Mouse (Mus musculus): ENCODE data around the gene Slc39a3.
"Not testable (repeated sequence)": the region's sequence is repeated elsewhere in the genome, so short reads cannot be mapped to it uniquely, and the experiment has no call there.

Slc39a3 gene

DNA sequence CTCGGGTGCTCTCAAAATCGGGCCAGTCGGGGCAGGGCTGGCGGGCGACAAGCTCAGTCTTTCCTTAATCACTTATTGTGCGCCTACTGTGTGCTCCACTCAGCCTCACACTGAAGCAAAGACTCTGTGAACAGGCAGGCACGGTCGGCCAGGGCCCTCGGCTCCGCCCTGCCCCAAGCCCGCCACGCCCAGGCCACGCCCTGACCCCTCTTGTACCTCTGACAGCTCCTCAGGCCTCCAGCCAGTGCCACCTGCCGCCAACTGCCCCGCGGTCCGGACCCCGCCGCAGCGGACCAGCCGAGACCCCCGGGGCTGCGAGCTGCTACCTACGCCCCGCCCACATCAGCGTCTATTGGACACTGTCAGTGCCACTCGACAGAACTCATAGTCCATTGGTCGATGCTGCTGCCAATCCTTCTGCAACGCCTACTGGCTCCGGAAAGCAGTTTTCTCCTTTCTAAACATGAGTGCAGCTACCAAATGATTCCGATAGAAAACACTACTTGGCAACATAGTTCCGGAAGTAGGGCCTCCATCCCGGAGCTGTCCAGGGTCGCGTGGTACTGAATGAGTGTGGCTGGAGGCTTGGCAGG is at the start of gene Slc39a3:
TSS of gene Slc39a3 (minus strand) at position 439 of the 593 bp plus-strand sequence.
- peak; percentile 99 for DNase-seq

DNA sequence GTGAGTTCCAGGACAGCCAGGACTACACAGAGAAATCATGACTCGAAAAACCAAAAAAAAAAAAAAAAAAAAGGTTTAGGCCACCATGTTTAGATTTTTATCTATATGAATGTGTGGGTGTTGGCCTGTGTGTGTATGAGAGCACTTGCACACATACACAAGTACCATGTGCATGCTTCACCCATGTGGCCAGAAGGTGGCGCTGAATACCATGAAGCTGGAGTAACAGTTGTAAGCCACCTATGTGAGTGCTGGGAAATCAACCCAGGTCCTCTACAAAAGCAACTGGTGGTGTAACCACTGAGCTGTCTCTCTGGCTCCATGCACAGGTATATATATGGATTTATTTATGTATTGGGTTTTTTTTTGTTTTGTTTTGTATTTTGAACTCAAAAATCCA is 49.8 kb upstream of the Slc39a3 start:
- DNase-seq, result no peak

DNA sequence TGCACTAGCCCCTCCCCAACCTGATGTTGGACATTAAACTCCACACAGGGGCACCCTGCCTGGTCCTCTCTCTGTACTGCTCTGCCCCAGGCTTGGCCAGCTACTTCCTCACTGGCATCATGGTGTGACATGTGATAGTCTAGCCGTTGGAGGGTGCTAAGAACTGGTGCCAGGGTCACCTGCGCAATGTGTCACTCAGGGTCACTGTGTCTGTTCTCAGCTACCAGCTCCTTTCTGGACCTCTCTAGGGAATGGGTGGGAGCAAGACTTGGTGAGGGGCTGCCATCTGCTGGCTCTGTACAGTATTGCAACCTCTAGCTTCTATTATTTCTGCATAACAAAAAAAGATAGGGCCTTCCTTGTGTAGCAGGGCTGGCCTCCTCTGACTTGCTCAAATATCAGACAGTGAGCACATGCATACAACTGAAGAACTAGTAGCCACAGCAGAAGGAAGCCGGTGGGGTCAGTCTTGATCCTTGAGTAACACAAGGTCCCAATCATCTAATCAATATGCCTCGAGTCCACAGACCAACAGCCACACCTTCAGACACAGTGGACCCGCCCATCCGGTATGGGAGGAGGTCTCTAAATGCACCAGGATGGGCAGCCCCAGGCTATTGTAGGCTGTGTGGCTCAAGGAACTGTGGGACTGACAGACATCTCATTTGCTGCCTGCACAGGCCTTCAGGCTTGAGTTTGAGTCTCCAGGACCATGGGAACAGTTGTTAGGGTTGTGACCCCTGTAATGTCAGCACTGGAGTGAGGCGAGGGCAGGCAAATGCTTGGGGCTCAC is 45.1 kb upstream of the Slc39a3 start:
- peak; percentile 68 for DNase-seq

DNA sequence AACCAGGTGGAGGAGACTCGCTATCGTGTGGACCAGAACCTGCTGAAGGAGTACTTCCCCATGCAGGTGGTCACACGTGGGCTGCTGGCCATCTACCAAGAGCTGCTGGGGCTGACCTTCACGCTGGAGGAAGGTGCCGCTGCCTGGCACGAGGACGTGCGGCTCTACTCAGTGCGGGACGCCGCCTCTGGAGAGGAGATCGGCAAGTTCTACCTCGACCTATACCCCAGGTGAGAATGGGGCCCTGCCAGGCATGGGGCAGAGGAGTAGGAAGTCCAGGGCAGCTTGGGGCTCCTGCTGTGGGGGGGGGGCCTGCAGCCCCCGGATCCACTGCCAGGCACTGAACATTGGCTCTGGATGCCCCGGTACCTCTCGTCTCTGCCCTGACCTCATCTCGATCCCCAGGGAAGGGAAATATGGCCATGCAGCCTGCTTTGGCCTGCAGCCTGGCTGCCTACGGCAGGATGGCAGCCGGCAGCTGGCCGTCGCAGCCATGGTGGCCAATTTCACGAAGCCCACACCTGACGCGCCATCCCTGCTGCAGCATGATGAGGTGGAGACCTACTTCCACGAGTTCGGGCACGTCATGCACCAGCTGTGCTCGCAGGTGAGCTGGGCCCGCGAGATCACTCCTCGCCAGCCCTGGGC is 42.9 kb upstream of the Slc39a3 start:
- no peak for DNase-seq

DNA sequence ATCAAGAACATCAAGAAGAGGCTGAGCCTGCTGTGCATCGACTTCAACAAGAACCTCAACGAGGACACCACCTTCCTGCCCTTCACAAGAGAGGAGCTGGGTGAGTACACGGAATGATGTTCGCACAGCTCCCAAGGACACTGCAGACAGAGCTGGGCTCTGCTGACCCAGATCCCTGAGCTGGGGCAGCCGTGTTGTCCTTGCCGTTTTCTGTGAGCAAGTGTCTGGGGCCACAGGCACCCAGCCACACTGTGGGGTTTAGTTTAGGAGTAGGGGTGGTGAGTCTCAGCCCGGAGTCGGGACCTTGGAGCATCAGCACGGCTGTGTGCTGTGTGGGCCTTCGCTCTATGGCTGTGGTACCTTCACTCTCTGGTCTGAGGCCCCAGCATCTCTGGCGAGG is 40.7 kb upstream of the Slc39a3 start:
- DNase-seq, result no peak

DNA sequence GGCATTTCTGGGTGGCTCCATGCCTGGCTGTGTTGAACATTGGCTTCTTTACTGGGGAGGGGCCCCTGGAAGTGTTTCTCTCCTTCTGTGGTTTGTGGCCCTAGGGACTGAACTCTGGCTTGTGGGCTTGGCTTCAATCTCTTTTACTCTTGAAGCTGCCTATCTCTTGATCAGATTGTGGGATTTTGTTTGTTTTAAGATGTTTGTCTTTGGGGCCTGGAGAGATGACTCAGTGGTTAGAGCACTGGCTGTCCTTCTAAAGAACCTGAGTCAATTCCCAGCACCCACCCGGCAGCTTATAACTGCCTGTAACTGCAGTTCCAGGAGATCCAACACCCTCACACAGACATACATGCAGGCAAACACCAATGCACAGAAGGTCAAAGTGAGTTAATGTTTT is 39.1 kb upstream of the Slc39a3 start:
- DNase-seq, result no peak

DNA sequence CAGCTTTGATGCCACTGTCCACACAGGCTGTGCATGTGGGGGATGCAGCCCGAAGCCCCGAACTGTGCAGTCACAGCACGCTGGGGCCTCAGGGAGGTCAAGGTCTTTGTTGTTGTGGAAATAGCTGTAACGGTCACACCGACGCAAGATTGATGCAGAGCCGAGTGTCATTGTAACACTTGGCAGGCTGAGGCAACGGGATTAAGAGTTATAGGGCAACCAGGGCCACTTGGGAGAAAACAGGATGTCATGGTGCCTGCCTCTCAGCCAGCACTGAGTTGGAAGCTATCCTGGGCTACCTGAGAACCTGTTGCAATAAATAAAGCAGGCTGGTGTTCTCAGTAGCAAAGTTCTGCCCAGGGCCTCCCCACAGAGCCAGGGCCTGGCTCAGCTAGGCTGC is 38.5 kb upstream of the Slc39a3 start:
- no peak for DNase-seq

DNA sequence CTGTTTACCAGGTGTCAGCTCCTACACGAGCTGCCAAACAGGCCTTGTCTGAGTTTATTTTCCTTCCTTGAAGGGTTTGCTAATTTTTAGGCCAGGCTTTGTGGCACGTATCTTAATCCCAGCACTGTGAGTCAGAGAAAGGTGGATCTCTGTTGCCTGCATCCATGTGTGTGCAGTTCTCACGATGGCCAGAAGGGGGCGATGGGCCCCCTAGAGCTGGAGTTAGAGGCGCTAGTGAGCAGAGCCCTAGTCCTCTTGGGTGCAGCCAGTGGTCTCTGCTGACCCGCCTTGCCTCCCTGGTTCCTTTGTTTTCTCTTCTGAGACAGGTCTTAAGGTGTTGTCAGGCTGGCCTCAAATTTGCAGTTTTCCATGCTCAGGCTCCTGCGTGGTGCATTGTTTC is 36.2 kb upstream of the Slc39a3 start:
- DNase-seq, result no peak

DNA sequence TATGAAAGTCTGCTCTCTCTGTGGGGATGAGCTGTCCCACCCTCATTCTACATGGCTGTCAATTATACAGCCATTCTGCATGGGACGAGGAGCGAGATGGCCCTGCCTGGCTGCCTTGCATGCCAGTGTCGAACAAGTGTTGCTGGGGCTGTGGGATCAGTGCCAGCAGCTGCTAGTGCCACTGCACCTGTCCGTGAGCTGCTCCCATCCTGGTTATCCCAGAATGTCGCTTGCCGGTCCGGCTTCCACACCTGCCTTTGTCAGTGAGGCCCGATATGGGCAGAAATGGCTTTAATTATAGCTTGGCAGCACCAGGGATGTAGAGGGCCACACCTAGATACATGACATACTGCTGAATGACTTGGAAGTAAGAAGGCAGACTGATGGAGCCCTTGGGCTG is 35.1 kb upstream of the Slc39a3 start:
- no peak for DNase-seq

DNA sequence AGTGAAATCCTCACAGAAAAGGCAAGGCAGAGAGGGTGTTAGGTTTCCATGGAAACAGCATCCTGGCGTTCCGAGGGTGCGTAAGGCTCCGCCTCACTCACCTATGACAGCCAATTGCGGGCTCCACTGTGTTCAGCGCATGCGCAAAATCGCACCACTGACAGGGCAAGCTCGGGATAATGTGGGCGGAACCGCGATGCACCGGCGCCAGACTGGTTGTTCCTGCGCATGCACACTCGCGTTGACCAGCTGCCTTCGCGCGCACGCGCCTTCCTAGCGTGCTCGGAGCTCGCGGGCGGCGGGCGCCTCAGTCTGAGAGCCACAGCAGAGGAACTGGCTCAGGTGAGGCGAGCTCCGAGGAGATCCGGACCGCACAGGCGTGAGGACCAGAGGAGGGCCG is 32.6 kb upstream of the Slc39a3 start, which contains the start of gene Thop1:
TSS of gene Thop1 (plus strand) at position 200 of the 400 bp plus-strand sequence.
- DNase-seq, result peak; percentile 100

DNA sequence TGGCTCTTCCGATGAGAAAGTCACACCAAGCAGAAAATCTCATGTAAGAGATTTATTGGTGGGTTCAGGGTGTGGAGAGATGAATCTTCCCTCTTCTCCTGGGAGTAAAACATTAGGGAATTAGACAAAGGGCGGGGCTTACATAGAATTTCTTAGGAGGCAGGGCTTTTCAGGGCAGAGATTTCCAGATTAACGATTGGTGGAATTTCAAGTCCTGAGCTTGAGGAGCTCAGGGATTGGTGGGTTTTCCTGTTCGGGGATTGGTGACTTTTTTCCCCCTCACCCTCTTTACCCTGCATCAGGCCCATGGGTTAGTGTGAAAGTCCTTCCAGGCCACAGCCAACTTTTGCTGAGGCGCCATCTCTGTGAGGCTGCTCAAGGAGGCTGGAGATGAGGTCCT is 31.5 kb upstream of the Slc39a3 start:
- no peak for DNase-seq

DNA sequence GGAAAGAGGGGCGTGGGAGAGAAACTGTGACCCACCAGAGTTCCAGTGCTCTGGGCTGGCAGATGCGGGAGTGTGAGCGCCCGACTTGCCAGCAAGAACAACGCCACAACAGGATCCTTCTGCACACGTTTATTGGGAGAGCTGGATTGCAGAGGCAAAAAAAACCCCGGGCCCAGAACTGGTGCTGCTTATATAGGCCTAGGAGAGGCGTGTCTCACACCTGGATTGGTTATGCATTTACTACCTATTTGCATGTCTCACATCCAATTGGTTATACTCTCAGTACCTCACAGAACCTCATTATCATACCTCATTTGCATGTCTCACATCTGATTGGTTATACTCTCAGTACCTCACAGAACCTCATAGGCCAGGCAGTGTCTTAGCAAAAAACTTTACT is 27.3 kb upstream of the Slc39a3 start:
- DNase-seq, result not testable (repeated sequence)

DNA sequence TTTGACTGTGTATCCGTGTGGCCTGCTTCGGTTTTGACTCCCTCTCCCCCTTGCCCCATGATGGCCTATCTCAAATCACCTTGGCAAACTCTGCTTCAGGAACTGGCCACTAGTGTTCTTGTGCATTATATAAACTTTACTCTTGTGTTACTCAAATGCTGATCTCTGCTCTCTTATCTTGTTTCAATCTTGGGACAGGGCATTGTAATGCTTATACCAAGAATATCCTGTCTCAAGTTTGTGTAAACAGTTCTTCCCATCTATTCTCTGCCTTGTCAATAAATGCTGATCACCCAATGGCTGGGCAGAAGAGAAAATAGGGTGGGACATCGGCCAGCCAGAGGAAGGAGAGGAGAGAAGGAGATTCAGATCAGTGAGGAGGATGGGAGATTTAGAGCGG is 25.5 kb upstream of the Slc39a3 start:
- DNase-seq, result no peak

DNA sequence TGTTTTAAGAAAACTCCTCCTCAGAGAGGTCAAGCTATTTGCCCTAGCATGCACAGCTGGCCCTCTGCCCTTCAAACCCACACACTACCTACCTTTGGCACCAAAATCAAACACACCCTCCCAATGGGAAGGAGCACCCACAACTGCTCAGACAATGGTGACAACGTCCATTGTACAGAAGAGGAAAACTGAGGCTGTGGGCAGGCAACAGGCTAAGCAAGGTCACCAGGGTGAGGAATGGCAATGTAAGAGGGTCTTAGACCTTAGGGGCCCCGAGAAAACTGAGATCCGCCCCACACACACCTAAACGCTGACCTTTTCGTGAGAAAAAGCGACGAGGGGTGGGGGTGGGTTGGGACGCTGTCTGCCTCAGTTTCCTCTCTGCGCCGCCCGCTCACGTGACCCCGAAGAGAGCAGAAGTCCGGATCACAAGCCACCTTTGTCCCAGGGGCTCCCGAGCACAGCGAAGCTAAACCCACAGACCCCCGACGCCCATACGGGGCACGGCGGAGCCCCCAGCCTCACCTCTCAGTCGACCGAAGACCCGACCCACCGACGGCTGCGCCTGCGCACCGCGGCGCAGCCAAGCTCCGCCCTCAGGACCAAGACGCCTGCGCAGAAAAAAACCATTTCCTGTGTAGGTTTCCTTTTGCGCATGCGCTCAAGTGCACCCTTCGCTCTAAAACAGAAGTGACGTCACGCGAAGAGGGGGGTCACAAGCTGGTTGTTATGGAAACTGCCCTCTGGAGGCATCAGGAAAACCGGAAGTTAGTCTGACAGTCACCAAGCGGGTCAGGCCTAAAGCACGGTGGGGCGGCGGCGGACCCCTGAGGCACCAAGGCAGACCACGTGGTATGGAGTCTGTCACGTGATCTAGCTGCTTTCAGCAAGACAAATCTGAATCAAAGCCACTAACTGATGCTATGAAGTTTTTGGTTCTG is 22.6 kb upstream of the Slc39a3 start, which contains the start of gene Sgta:
TSS of gene Sgta (minus strand) at position 579 of the 941 bp plus-strand sequence.
- DNase-seq, result peak; percentile 100

DNA sequence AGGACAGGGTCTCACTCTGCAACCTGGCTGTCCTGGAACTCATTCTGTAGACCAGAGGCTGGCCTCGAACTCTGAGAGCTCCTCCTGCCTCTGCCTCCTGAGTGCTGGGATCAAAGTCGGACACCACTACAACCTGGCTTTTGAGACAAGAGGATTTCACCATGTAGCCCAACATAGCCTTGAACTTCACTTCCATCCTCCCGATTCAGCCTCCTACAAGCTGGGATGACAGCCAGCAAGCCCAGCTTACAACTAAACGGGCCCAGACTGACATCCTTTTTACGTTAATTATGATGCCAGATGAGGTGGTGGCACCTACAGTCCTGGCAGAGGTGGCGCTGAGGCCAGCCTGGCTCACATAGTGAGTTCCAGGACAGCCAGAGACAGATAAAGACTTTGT is 21.7 kb upstream of the Slc39a3 start:
- no peak for DNase-seq

DNA sequence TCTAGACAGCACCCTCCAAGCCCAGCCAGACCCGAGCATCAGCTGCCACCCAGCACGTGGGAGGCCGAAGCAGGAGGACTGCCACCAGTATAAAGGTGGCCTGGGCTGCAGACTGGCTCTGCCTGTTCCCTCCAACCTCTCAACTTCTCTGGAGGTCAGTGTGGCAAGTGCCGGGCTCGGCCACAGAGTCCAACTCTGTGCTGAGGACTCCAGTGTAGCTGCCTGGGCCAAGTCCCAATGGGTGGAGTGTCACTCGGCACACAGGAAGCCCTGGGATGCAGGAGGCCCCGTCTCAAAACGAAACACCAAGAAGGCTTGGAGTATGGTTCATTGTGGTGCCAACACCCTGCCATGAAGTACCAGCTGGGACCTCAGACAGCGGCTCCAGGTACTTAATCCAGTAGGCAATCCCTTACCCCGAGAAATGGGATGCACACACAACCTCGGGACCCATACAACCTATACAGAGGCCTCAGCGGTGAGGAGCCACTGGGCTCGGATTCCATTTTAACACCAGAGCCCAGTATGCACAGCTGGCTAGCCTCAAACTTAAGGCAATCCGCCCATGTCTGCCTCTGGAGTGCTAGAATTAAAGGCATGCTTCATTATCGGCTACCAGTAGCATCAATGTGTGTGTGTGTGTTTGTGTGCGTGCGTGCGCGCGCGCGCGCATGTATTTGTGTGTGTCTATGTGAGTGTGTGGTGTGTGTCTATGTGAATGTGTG is 20.3 kb upstream of the Slc39a3 start:
- no peak for DNase-seq

DNA sequence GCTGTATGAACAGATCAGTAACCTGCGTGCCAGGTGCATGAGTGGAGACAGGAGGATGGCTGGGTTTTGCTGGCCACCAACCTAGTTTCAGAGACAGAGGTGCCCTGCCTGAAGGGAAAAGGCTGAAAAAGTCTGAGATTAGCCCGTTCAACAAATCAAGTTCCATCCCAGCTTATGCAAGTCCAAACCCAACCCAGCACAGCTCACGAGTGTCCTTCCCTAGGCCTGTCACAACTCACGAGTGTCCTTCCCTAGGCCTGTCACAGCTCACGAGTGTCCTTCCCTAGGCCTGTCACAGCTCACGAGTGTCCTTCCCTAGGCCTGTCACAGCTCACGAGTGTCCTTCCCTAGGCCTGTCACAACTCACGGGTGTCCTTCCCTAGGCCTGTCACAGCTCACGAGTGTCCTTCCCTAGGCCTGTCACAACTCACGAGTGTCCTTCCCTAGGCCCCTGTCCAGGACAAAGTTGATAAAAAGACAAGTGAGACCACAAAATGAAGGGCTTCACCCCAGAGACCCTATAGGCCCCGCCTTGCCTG is 18.6 kb upstream of the Slc39a3 start:
- not testable (repeated sequence) for DNase-seq

DNA sequence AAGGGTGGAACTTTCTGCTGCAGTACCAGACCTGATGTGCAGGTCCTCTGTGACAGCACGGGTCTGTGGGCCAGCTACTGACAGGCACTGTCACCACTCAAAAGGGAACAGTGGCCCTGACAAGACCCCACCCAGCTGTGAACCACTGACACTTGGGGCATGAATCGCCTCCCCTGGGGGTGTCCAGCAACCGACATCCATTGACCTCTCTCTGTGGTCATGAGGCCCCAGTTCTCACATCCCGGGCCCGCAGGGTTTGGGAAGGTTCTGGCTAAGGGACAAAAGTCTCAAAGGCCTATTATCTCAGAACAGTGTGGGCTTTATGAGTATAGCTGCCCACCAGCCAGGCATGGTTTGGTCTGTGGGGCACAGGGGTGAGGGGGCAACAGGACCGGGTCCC is 17.9 kb upstream of the Slc39a3 start:
- DNase-seq, result no peak

DNA sequence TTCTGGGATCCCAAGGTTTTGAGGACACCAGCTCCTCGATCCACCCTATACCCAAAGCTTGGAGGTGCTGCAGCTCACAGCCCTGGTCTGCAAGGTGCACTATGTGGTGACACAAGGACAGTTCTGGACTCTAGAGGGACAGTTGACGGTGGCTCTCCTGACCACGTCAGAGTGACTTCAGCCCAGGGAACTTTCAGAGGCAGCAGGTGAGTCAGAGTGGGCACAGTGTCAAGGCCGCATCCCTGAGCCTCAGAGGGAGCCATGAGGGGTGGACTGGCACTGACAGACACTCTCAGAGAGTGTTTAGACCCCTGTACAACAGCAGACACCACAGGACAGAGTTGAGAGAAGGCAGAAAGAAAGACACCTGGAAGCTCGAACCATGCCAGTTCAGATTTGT is 15.4 kb upstream of the Slc39a3 start:
- DNase-seq, result no peak

DNA sequence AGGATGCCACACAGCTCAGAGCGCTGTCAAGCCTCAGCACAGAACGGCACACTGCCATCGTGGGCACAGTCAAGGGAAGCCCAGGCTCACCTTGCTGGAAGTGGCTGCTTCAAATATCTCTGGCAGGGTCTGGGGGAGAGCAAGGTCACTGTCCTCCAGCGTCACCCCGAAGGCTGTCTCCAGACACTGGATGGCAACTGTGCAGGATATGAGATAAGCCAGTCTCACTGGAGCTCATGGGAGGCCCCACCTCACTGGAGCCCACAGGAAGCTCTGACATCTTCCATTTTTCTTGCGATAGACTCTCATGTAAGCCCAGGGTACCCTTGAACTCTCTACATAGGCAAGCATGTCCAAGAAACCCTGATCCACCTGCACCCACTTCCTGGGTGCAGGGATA is 13.9 kb upstream of the Slc39a3 start:
- no peak for DNase-seq

DNA sequence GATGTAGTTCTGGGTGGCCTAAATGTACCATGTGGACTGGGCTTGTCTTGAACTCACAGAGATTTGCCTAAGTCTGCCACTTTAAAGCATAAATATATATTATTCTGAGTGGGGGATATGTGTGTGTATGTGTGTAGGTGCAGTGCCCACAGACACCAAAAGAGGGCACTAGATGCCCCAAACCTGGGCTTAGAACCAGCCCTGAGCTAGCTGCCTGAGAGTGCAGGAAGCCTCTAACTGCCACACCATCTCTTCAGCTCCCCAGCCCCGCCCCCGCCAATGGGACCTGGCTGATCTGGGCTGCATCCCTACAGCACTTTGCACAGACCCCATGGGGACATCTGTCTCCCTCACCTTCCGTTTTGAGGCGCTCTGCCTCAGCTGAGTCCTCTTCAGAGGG is 13.4 kb upstream of the Slc39a3 start:
- peak; percentile 31 for DNase-seq

DNA sequence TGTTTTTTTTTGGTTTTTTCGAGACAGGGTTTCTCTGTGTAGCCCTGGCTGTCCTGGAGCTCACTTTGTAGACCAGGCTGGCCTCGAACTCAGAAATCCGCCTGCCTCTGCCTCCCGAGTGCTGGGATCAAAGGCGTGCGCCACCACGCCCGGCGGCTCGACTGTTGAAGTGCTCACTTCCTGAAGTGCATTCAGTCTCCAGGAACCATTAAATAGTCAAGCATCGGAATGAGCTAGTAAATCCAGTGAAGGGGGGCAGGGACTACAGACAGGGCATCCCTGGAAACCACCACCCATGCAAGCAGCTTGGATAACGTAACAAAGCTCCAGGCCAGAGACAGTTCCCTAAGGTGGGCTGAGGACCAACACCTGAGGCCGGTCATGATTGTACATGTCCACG is 8.0 kb upstream of the Slc39a3 start:
- not testable (repeated sequence) for DNase-seq
